Mouse (Mus musculus): Measurements from ENCODE around the gene Lif.

Lif gene

GRCm38 (mm10) chr11:4256846-4257607, at the start of gene Lif:
TSS of gene Lif (plus strand) at chr11:4257557.
- no peak for DNase-seq (ENCODE audit: low read depth)

DNA sequence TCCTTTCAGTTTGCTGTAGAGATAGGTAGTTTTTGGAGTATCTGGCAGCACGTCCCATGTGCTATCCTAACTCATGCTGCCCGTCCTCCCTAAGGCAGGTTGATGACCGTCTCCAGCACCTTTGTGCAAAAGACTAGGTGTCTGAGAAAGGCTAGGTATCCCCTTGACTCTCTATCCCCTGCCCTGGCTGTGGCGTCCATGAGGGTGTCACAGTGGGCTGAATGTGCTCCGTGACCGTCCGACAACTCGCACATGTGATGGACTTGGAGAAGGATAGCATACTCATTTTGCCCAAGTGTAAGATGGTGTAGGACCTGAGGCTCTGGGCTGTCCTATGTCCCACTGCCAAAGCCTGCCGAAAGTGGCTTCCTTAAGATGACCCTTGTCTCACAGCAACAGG, 49.7 kb upstream of the Lif start:
- DNase-seq (ENCODE audit: low read depth) = no peak

- no peak for DNase-seq (ENCODE audit: low read depth)
Observed at GRCm38 (mm10) chr11:4209556-4209955, 47.8 kb upstream of the Lif start.

DNA sequence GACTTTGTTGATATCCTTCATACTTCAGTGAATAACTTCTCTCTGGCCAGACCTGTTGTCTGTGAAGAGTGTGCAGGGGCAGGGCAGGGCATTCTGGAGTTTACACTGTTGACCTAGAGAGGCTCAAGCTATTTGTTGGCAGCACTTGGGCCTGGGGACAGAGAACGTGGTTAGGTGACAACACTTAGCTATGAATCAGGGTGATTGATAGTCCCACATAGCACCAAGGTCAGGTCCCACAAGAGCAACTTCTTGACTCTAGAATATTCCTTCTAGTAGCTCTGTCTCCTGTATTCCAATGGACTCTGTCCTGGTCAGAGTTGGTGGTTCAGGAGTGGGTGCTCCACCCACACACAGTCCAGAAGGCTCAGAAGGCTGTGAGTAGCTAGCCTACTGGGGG, 46.6 kb upstream of the Lif start:
- no peak for DNase-seq (ENCODE audit: low read depth)

DNA sequence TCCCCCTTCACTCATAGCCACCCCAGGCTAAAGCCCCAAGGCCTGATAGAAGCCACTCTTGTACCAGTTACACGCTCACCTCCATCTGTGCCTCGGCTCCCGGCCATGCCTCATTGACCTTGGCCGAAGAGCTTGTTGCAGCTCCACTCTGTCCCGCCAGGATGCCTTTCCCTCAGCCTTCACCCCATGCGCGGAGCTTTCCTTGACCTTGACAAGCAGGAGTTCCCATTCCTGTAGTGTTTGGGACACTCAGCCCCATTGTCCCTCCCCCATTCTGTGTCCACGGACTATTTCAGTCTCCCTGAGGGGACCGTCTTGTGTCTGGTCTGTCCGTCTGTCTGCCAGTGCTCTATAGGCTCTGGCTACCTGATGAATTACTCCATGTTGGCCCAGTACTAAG, 44.2 kb upstream of the Lif start:
- DNase-seq (ENCODE audit: low read depth) = no peak

DNA sequence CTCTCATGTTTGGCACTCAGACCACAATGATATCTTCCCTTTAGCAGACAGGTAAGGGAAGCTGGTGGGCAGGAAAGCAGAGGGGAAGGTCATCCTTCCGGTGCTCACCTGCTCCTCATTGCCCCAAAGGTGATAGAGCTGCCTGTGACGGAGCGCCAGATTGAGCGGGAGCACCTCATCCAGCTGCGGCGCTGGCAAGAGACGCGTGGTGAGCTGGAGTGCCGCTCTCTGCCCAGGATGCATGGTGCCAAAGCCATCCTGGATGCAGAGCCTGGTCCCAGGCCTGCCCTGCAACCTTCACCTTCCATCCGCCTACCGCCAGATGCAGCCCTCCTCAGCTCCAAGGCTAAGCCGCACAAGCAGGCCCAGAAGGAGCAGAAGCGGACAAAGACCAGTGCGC, 42.8 kb upstream of the Lif start:
- no peak for DNase-seq (ENCODE audit: low read depth)

- no peak for DNase-seq (ENCODE audit: low read depth)
Observed at GRCm38 (mm10) chr11:4215061-4215460, 42.3 kb upstream of the Lif start.

DNA sequence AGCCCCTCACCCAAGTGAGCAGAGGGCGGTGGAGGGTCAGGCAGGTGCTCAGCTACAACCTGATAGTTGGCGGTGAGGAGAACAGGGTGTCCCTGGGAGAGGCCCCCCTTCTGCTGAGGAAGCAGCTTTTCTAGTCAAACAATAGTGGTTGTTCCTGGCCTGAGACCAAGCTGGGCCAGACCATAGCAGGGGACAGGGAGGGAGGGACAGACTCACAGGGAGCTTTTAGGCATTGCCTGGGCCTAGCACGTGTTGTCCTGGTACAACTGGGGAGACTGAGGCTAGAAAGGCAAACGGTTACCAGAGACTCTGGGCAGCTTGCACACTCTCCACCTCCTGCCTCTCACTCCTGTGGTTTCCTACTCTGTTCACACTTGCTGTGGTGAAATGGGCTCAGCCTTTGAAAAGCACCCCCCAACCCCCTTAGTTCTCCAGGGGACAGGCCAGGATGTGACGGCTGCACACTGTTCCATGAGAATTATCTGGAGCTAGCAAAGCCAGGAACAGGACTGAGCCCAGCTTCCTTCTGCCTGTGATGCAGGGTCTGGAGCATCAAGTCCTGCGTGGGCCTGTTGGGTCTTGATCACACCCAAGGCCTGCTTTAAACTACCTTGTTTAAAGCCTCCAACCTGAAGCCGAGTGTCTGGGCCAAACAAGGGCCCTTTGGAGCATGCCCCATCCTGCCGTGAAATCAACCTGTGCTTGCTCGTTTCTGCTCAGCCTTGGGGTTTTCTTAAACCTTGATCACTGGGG, 40.9 kb upstream of the Lif start:
- no peak for DNase-seq (ENCODE audit: low read depth)

DNA sequence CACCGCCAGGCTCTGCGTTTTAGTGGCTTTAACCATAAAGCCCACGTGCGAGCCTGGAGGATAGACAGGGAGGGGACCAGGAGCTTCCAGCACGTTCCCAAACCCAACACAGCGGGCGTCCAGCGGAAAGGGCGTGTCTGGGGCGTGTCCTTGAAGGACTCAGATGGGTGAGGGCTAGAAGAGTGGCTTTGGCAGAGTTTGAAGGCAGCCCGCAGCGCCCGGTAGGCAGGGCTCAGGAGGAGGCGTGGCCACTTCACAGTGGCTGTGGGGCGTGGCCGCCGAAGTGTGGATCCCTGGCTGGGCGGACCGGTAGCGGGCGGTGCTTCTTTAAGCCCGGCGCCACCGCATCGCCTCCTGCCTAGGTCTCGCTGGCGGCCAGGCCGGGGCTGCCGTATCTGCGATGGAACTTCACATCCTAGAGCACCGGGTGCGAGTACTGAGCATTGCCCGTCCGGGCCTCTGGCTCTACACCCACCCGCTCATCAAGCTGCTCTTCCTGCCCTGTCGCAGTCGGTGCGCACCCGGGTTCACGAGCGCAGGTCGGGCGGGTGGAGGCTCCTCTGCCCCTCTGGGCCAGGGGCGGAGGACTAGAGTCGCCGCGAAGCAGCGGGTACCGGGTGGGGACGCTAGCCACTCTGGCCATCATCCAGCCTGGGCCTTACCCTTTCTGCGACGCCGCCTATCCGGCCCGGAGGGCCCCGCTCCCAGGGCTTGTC, 39.3 kb upstream of the Lif start, which contains the start of gene Castor1:
Gene Castor1, plus strand, starts transcription at position 312 of the 716 bp plus-strand sequence.
- DNase-seq (ENCODE audit: low read depth) = no peak

DNA sequence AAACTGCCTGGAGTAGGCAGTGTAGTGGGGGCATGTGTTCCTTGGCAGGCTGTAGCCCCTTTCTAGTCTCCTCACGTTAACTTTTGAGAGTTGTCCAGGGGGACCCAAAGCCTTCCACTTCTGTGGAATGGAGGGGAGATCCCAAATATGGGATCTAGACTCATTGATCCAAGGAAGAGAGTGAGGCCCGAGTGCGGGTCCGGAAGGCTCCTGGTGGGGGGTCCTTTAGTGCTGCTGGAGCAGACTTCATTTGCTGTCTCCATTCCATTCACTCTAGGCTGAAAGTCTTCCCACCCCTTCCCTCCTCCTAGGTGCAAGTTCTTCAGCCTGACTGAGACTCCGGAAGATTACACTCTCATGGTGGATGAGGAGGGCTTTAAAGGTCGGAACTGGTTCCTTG, 38.7 kb upstream of the Lif start:
- DNase-seq (ENCODE audit: low read depth) = no peak

DNA sequence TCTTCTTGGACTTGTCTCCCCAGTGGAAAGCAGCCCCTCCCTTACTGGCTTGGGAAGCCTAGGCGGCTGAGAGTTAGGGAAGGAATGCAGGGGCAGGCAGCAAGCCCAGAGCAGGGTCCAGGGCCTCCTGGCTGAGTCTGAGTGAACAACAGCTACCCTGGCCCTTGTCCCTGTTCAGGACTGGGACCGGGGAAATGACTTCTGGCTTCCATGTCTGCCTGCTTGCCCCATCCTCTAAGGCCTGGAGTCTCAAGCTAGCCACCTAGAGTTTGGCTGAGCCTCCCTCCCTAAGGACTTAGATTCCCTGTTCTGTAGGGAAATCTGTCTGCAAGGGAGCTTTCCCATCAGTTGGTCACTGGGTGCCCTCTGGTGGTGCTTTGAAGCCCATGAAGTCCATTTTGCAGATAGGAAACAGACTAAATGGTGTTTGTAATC, 38.0 kb upstream of the Lif start:
- peak; percentile 81 for DNase-seq (ENCODE audit: low read depth)

- no peak for DNase-seq (ENCODE audit: low read depth)
Observed at GRCm38 (mm10) chr11:4219908-4220307, 37.4 kb upstream of the Lif start.

DNA sequence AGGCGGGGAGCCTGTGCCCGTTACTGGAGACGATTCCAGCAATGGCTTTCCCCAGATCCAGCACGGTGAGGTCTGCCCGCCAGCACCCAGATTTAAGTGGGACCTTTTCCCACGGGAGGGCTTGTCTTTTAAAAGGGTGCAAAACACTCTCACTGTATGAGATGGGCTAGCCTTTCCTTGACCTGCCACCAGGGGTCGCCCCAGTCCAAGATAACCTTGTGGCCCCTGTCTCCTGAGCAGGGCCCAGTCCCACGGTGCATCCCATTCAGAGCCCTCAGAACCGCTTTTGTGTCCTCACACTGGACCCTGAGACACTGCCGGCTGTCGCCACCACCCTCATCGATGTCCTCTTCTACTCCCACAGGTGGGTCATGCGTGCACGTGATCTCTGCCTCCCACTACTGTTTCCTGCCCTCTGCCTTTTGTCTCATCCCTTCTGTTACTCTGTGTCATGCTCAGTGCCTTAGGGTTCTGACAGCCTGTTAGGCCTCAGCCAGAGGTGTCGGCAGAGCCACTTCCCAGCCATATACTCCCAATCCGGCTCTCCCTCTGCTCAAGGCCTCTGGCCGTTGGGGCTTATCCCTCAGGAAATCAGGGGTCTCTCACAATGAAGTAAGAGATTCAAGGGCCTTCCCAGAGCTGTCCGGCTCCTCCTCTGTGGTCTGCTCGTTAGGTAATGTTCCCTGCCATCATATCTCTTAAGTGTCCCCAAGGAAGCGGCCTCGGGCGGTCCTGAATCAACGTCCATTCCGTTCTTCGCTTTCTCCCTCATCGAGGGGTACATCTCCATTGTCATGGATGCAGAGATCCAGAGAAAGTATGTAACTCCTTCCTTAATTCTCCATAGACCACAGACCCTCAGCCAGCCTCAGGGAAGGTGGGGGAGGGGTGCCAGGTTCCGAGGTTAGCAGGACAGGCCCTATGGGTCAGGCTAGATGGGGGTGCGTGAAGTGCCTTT, 36.6 kb upstream of the Lif start:
- DNase-seq (ENCODE audit: low read depth) = peak; percentile 76

- DNase-seq (ENCODE audit: low read depth) = no peak
Observed at GRCm38 (mm10) chr11:4222046-4222950, 35.1 kb upstream of the Lif start.

- no peak for DNase-seq (ENCODE audit: low read depth)
Observed at GRCm38 (mm10) chr11:4223393-4224188, 33.8 kb upstream of the Lif start.

- DNase-seq (ENCODE audit: low read depth) = no peak
Observed at GRCm38 (mm10) chr11:4224223-4224622, 33.1 kb upstream of the Lif start.

DNA sequence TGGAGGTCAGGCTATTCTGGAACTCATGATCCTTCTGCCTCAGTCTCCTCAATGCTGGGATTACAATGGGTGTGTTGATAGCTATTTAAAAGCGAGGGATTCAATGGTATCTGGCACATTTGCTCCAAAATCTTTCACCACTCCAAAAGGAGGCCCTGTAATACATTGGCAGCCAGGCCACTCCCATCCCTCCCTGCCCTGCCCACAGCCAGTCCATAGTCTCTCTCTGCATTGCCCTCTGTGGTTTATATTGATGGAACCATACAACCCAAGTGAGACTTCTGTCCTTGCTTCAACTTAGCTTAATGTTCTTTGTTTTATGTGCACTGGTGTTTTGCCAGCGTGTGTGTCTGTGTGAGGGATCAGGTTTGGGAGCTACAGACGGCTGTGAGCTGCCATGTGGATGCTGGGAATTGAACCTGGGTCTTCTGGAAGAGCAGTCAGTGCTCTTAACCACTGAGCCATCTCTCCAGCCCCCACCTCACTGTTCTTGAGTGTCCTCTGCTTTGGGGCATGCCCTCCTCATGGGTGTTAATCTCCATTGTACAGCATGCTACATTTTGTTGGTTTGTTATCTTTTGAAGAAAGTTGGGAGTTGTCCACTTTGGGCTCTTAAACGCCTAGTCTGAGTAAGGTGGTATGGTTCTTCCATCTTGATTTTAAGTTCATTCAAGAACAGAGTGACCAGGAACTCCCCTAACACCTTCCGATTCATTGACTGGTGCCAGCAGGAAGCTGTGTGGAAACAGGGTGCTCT, 30.6 kb upstream of the Lif start:
- DNase-seq (ENCODE audit: low read depth) = no peak

DNA sequence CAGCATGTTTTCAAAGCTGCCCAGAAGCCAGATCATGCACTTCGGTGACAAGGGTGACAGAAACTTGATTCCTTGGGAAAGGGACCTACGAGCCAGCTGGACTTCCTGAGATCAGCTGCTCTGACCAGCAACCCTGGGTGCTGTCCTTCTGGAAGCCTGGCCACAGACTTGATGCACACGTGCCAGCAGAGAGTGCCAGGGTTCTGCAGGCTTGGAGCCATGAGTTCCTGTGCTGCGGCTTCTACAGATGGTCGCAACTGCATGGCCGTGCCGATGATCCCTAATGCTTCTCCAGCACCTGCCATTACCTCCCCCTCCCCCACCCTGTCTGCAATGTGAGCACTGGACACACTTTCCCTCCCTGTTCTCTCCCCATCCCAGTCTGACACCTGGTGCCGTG, 28.9 kb upstream of the Lif start:
- no peak for DNase-seq (ENCODE audit: low read depth)

- DNase-seq (ENCODE audit: low read depth) = peak; percentile 48
Observed at GRCm38 (mm10) chr11:4229841-4230240, 27.5 kb upstream of the Lif start.
